Mouse (Mus musculus): ENCODE data around the gene Zgrf1.
A peak's percentile ranks its signal among the peaks of the same experiment; 100 is the strongest.

Zgrf1 gene

GRCm38 (mm10) chr3:127552973-127553719, at the start of gene Zgrf1, which contains the start of gene Larp7:
Zgrf1 (plus strand) TSS chr3:127553489.
Larp7 (minus strand) TSS chr3:127553349.
- DNase-seq (ENCODE audit: low spot score), result peak; percentile 97

GRCm38 (mm10) chr3:127507878-127508783, 45.2 kb upstream of the Zgrf1 start:
- no peak for DNase-seq (ENCODE audit: low spot score)

- DNase-seq (ENCODE audit: low spot score), result no peak
Observed at GRCm38 (mm10) chr3:127511786-127512746, 41.2 kb upstream of the Zgrf1 start.

GRCm38 (mm10) chr3:127512794-127513335, 40.4 kb upstream of the Zgrf1 start:
- no peak for DNase-seq (ENCODE audit: low spot score)

- no peak for DNase-seq (ENCODE audit: low spot score)
Observed at GRCm38 (mm10) chr3:127513699-127514098, 39.6 kb upstream of the Zgrf1 start.

- DNase-seq (ENCODE audit: low spot score), result no peak
Observed at GRCm38 (mm10) chr3:127515251-127515650, 38.0 kb upstream of the Zgrf1 start.

GRCm38 (mm10) chr3:127520300-127520699, 33.0 kb upstream of the Zgrf1 start:
- DNase-seq (ENCODE audit: low spot score), result no peak

- DNase-seq (ENCODE audit: low spot score), result no peak
Observed at GRCm38 (mm10) chr3:127521156-127521555, 32.1 kb upstream of the Zgrf1 start.

GRCm38 (mm10) chr3:127525188-127525819, 28.0 kb upstream of the Zgrf1 start:
- DNase-seq (ENCODE audit: low spot score), result no peak

- no peak for DNase-seq (ENCODE audit: low spot score)
Observed at GRCm38 (mm10) chr3:127527465-127528034, 25.7 kb upstream of the Zgrf1 start.

- DNase-seq (ENCODE audit: low spot score), result no peak
Observed at GRCm38 (mm10) chr3:127529210-127529609, 24.1 kb upstream of the Zgrf1 start.

GRCm38 (mm10) chr3:127529824-127530223, 23.5 kb upstream of the Zgrf1 start:
- DNase-seq (ENCODE audit: low spot score), result no peak

GRCm38 (mm10) chr3:127530293-127530692, 23.0 kb upstream of the Zgrf1 start:
- no peak for DNase-seq (ENCODE audit: low spot score)

- no peak for DNase-seq (ENCODE audit: low spot score)
Observed at GRCm38 (mm10) chr3:127539193-127539592, 14.1 kb upstream of the Zgrf1 start.

GRCm38 (mm10) chr3:127543976-127544375, 9.3 kb upstream of the Zgrf1 start:
- DNase-seq (ENCODE audit: low spot score), result no peak

- no peak for DNase-seq (ENCODE audit: low spot score)
Observed at GRCm38 (mm10) chr3:127544610-127545121, 8.6 kb upstream of the Zgrf1 start.

GRCm38 (mm10) chr3:127547882-127548281, 5.4 kb upstream of the Zgrf1 start:
- DNase-seq (ENCODE audit: low spot score), result no peak

GRCm38 (mm10) chr3:127552434-127552972, 786 bp upstream of the Zgrf1 start:
- no peak for DNase-seq (ENCODE audit: low spot score)

GRCm38 (mm10) chr3:127553720-127554043, 393 bp downstream of the Zgrf1 start:
- DNase-seq (ENCODE audit: low spot score), result no peak

GRCm38 (mm10) chr3:127554723-127555122, 1.4 kb downstream of the Zgrf1 start:
- DNase-seq (ENCODE audit: low spot score), result no peak

All from urinary bladder, postnatal 10 days (tissue).